Mouse (Mus musculus): Measurements from ENCODE around the gene Laptm5.

- TF ChIP-seq CTCF (IDR thresholded peaks at IDR 0.05; ENCODE audit: low read depth, low read length) (no peak), POLR2A (IDR thresholded peaks at IDR 0.05; ENCODE audit: extremely low read depth, insufficient read depth, low read length) (no peak)
Measured at GRCm38 (mm10) chr4:130984416-130985182, 71.7 kb downstream of the Laptm5 start.

Data from liver, adult 2 months (tissue).